Mouse (Mus musculus) regulatory T cell (primary cell): ENCODE measurements around the gene Selenoh.

Experiments used
- in situ Hi-C: fragments of 300-600 bp; cut with MboI, MseI; formaldehyde crosslinking; loops from one replicate; pipeline ENCODE4 v1.15.1; 2025; ENCODE audit warnings: high pct_unique_total_duplicates

Selenoh gene

GRCm38 (mm10) chr2:84634934-84635482, 35.6 kb downstream of the Selenoh start:
- in situ Hi-C loops = no loop called here

DNA sequence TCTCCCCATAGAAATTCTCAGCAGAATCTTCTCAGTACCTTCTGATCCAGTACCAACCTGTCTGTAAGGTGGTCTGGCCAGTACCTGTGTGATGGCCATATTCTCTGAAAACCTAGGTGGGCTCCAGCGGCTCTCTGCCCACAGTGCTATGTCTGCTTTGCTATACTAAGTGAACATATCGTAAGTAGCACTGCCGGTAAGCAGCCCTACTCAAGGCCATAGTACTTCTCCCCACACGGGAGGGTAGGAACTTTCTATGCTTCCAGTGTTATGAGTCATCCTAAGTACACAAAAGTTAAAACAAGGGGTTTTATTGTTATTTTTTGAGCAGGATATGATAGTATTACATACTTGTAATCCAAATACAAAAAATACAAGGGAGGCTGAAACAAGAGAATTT, 36.6 kb downstream of the Selenoh start:
- in situ Hi-C loops = no loop called here

DNA sequence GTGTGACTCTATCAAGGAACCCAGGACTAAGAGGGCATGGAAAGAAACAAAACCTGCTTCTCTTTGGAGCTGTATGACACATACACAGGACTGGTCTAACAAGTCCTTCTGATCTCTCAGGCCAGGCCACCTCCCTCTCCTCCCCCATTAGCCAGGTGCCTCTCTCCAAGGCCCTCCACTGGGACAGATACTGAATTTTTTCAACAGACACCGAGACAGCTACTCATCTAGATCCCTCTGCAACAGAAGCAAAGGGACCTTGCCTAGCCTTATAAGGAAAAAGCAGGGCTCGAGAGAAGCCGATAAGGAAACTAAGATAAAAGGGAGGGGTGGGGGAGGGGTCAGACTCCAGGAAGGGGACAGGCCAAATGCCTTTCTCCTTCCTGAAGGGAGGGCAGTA, 37.6 kb downstream of the Selenoh start:
- in situ Hi-C loops = no loop called here

DNA sequence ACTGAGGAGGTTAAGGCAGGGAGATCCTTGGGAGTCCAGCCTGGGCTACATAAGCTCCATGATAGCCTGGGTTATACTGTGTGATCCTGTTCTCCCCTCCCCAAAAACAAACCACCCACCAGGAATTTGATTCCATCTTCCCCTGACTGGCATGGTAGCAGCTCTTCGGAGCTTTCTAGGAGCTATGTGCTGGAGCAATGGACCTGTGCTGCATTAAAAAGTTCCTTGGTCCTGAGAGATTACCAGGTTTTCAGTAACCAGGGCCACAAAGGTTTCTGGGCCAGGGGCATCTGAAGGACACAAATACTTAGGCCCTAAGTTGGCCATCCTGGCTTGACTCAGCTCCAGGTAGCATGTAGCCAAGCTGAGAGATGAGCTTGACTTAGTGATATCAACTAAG, 38.6 kb downstream of the Selenoh start:
- in situ Hi-C loops = no loop called here

DNA sequence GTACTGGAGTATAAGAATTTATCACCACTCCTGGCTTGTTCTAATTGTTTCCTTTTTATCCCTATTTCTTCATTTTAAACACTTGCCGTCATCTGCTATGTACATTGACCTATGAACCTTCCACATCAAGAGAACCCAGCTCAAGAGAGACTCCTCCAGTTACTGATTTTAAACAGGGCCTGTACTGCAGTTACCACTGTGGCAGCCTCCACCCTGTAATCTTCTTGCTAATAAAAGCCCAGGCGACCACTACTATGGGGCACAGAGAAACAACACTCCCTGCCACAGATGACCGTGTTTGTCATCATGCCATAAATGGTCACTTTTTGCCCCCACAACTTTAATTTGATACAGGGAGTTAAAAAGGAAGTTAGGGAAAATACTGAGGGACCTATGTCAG, 43.5 kb downstream of the Selenoh start:
- in situ Hi-C loops = loop anchor here (5.0 kb wide), 1 partner anchor 70 kb away; no protein-coding TSS in a partner anchor

DNA sequence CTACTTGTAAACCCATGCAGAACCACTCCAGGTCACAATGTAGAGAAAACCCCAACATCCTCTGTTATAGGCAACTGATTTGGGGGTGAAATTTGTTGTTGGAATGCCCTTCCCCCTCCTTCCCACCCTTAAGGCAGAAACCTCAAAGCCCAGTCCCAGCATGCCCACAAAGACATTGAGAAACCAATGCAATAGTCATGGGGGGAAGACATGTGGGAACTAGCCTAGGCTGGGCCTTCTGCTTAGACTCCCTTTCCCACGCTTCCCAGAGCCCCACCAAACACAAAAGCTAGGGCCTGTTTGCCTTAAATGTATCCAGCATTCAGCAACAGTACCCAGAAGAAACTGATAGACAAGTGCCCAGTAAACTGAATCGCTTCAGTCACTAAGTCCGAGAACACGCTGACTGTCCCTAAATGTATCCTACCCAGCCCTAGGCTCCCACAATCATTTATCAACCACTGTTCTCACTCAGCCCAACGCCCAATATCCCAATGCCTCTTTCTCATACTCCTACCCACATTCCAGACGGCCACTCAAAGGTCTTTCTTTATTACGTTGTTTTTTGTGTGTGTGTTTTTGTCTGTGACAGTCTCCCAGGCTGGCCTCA, 44.1 kb downstream of the Selenoh start:
- in situ Hi-C loops = loop anchor here (5.0 kb wide), 1 partner anchor 69 kb away; no protein-coding TSS in a partner anchor

DNA sequence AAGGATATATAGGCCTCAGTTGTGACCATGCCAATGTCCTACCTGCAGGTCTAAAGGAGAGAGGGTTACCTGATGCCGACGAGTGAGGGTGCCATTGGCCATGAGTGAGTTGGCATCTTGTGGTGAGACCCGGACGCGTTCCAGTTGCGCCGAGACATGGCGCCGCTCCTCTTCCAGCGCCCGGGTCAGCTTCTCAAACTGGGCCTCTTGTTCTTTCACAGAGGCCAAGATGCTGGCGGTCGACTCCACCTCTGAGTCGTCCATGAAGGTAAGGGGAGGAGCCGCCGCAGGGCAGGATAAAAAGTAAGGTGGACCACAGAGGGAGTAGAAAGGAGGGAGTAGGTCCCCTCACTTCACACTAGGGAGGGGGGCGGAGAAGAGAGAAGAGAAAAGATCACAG, 46.4 kb downstream of the Selenoh start:
- in situ Hi-C loops = no loop called here

DNA sequence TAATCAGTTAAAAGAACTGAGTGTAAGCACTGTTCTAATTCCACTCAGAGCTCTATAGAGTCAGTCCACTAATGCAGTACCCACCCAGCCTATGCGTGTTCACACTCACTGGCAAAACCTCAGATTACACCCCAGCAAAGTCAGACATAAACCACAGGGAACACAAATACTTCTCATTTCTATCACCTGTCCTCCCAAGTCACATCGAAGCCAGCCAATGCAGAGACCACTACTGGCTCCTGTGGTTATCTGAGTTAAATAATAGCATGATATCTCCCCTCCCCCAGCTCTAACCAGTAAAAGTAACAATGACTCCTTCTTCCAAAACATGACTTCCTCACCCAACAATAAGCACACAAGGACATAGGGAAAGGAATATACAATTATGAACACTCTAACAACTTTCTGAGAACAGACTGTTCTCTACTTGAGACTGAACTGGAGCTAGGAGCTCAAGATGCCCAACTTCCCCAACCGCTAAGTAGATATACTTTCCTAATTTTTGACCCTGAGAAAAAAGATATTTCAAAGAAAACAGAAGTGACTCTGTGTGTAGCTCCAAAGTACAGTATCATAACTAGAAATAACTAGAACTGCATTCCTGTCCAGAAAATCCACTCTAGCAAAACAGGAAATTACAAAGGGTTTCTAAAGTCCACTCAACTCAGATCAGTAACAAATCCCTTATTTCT, 47.0 kb downstream of the Selenoh start:
- in situ Hi-C loops = no loop called here

DNA sequence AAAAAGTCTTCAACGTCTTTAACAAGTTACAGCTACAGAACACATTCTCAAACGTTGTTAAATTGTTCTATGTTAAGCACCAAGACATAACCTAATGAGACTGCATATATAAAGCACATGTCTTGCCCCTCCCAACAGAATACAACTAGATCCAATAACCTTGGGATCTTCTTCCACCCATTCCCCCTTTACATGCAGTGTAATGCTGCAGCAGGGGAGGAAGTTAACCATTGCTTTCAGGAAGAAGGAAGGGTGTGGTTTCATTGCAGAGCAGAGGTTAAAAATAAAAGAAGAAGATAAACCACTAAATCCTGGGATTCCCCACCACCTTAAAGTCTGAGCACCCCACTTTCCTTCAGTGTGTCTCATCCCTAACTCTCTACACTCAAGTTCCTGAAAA, 47.9 kb downstream of the Selenoh start:
- in situ Hi-C loops = no loop called here

DNA sequence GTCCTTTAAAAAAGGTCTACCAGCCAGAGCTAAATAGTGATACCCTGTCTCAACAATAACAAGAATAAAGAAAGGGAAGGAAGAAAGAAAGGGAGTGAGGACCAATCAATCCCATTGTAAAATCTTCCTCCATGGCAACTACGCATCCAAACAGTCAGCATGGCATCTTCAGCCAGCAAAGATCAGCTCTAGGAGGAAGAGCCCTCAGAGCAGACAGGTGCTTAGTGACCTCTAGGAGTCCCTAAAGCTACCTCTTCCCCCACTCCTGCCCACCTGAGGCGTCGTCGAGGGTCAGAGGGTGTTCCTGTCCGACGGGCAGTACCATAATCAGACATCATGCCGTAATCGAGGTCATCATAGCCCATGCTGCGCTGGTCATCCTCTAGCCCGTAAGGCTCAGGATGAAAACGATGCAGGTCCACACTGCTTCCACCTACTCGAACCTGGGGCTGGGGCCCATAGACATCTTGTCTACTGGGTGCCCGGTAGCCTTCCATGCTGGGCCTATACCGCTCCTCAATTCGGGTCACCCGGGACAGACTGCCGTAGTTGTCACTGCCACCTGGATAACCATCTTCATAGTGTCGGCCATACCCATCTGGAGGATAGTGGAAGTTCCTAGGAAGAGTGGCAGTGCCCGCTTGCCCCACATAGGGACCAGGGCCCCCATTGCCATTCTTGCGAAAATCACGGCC, 50.8 kb downstream of the Selenoh start:
- in situ Hi-C loops = loop anchor here (5.0 kb wide), 1 partner anchor 48 kb away; no protein-coding TSS in a partner anchor
